ENCODE assay signal across 16 mouse cellular contexts in genomic region chr13:8831546-8832251, GRCm38 (mm10). TPM values are rescaled to one million over a fixed set of nuclear protein-coding genes. Genes with fewer than 3 reads are reported as not detected.
DNase-seq lines count a peak whose midpoint lies in the region; ATAC-seq and TF ChIP-seq lines count a peak whose summit lies in the region.
"Had no signal": no experiment of that assay in that cellular context is flagged by ENCODE, and none has a peak within 500 bp of the region (broad histone marks: within the 10 kb centered on the region; RNA-seq: fewer than 3 reads in every experiment).

No protein-coding gene starts in this region.

- peaks cover 69% of the 10 kb centered on the region for H3K36me3 ChIP-seq in thymus, adult 2 months (ENCODE audit: control insufficient read depth, insufficient read depth, low read length)

- H3K4me1 ChIP-seq in thymus, adult 2 months (replicated peaks; ENCODE audit: control insufficient read depth, insufficient read depth, low read length) = peaks cover 2% of the 10 kb centered on the region; the same call in 1 of the 2 replicates
- H3K4me1 ChIP-seq: embryonic facial prominence, embryonic 12.5 days; heart, embryonic 15.5 days; limb, embryonic 10.5 days had no signal

- peak; percentile 67 for TF ChIP-seq CTCF in layer of hippocampus, adult 2 months (conservative IDR thresholded peaks at IDR 0.05)
- TF ChIP-seq CTCF in thymus, adult 2 months (IDR thresholded peaks at IDR 0.05; ENCODE audit: borderline replicate concordance, control insufficient read depth, extremely low read depth, insufficient read depth, low read length, poor library complexity) = no peak

- ATAC-seq in activated CD4-positive, CD25-positive, alpha-beta regulatory T cell, adult 4 months = peak; percentile 96
- ATAC-seq in megakaryocyte progenitor cell, adult 5-6 weeks (replicated peaks; ENCODE audit: poor library complexity) = no peak
- ATAC-seq: liver, embryonic 12.5 days had no signal

- H3K27ac ChIP-seq in layer of hippocampus, adult 2 months = peak overlapping the region; percentile 78; the same call in 1 of the 2 replicates
- H3K27ac ChIP-seq in thymus, adult 2 months (ENCODE audit: control insufficient read depth, insufficient read depth, low read length) = peak overlapping the region; percentile 25; the same call in 1 of the 2 replicates
- H3K27ac ChIP-seq: embryonic facial prominence, embryonic 12.5 days; heart, embryonic 15.5 days; limb, embryonic 10.5 days; liver, embryonic 12.5 days had no signal

- no peaks in the 10 kb centered on the region for H3K27me3 ChIP-seq in thymus, adult 2 months (ENCODE audit: control insufficient read depth, insufficient read depth, low read length)
- H3K27me3 ChIP-seq: embryonic facial prominence, embryonic 12.5 days; heart, embryonic 15.5 days; liver, embryonic 12.5 days had no signal

- no peak for DNase-seq in layer of hippocampus, adult 2 months (ENCODE audit: low spot score in 2 of 2)
- no peak for DNase-seq in layer of hippocampus, postnatal 10 days (ENCODE audit: low spot score in 2 of 2)
- DNase-seq in thymus, adult 2 months = no peak
- no peak for DNase-seq in thymus, postnatal 0 days (ENCODE audit: low spot score)
- no peak for DNase-seq in frontal cortex, postnatal 10 days (ENCODE audit: low spot score in 2 of 2)
- DNase-seq: adrenal gland, postnatal 14 days; cerebellum, adult 2 months; gastrocnemius, postnatal 36 days; kidney, adult 2 months; kidney, postnatal 36 days had no signal

- TF ChIP-seq POLR2A in thymus, adult 2 months (IDR thresholded peaks at IDR 0.05; ENCODE audit: control insufficient read depth, extremely low read depth, insufficient read depth, low read length, poor library complexity) = no peak

- WGBS in thymus, adult 2 months = 64% methylated on average over 7 of the region's 7 CpGs

- no peak overlapping the region for H3K4me3 ChIP-seq in layer of hippocampus, adult 2 months
- no peak overlapping the region for H3K4me3 ChIP-seq in thymus, adult 2 months (ENCODE audit: control insufficient read depth, insufficient read depth, low read length)
- H3K4me3 ChIP-seq: embryonic facial prominence, embryonic 12.5 days; heart, embryonic 15.5 days; limb, embryonic 10.5 days; liver, embryonic 12.5 days had no signal

RNA-seq across cellular contexts. Expression of gene Wdr37, which starts 40.0 kb away (rescaled TPM):
- 10 to 100 TPM; 88.3 to 92.9 TPM for total RNA-seq in layer of hippocampus, adult 2 months (2021)
- total RNA-seq in layer of hippocampus, postnatal 10 days (2021) = 10 to 100 TPM; 85.6 to 86.1 TPM
- polyA plus RNA-seq in thymus, adult 2 months (2012; rRNA removed) = 35.3 and 46.5 TPM in 2 replicates
- 26.4 and 28.3 TPM in 2 replicates for polyA plus RNA-seq in thymus, postnatal 0 days (2015; fragmentation: Nextera tagmentation; extraction: Ambion mirVana)
- 10 to 100 TPM; 41.7 to 47.6 TPM for polyA plus RNA-seq in activated CD4-positive, CD25-positive, alpha-beta regulatory T cell, adult 4 months (2017; shearing (Covaris generic))
- 19.4 and 20.0 TPM in 2 replicates for total RNA-seq in megakaryocyte progenitor cell, adult 5-6 weeks (2015)
- 16.7 and 18.1 TPM in 2 replicates for total RNA-seq in megakaryocyte progenitor cell, adult 5-6 weeks (2017)

RNA-seq across cellular contexts. Expression of gene Idi1, which starts 53.6 kb away (rescaled TPM):
- total RNA-seq in layer of hippocampus, adult 2 months (2021) = 10 to 100 TPM; 28.4 to 32.1 TPM
- total RNA-seq in layer of hippocampus, postnatal 10 days (2021) = 10 to 100 TPM; 60.3 to 64.6 TPM
- polyA plus RNA-seq in thymus, adult 2 months (2012; rRNA removed) = 11.3 and 12.7 TPM in 2 replicates
- polyA plus RNA-seq in thymus, postnatal 0 days (2015; fragmentation: Nextera tagmentation; extraction: Ambion mirVana) = 68.6 and 84.7 TPM in 2 replicates
- polyA plus RNA-seq in activated CD4-positive, CD25-positive, alpha-beta regulatory T cell, adult 4 months (2017; shearing (Covaris generic)) = 10 to 100 TPM; 37.8 to 53.1 TPM
- total RNA-seq in megakaryocyte progenitor cell, adult 5-6 weeks (2015) = 33.1 and 33.4 TPM in 2 replicates
- total RNA-seq in megakaryocyte progenitor cell, adult 5-6 weeks (2017) = 24.1 and 27.9 TPM in 2 replicates

Comparison
In these comparisons a context has a peak if more than half of its experiments do, and no peak if none do; other contexts are left out.
1. RNA of gene Wdr37, which starts 40.0 kb away (total RNA-seq): 88.3 to 92.9 TPM in layer of hippocampus, adult 2 months and 85.6 to 86.1 TPM in layer of hippocampus, postnatal 10 days; 16.7 to 20.0 TPM in megakaryocyte progenitor cell, adult 5-6 weeks; every median in the first group is over 4 times any median in the second.